Mouse (Mus musculus) Patski (cell line): Measurements from ENCODE around the gene Foxr1. TPM values are rescaled to one million over a fixed set of nuclear protein-coding genes. Genes with fewer than 3 reads are reported as not detected.
"Not testable (repeated sequence)": the region's sequence is repeated elsewhere in the genome, so short reads cannot be mapped to it uniquely, and the experiment has no call there.

ENCODE experiments used
- ATAC-seq: fragments of 100-300 bp; one replicate; pipeline ENCODE4 v1.8.0; 2021
- CTCF ChIA-PET: fragments of 350-600 bp; sonication (Branson Sonifier 250); formaldehyde crosslinking; loops from one replicate; lab custom pipeline; 2022; ENCODE audit warnings: inconsistent platforms; lab: Charles Lee
- POLR2A ChIA-PET: fragments of 350-600 bp; sonication (Branson Sonifier 250); formaldehyde crosslinking; loops from one replicate; lab custom pipeline; 2022; ENCODE audit warnings: antibody characterized with exemption, inconsistent platforms; lab: Charles Lee
- DNase-seq: peaks from one replicate; pipeline ENCODE4 v3.0.0-alpha.2; 2011; ENCODE audit warnings: low read depth, low spot score
- H3K27me3 ChIP-seq: fragments of 371-371 bp; one replicate; pipeline ENCODE4 v1.5.1; 2021
- CTCF ChIP-seq: fragments of 100-300 bp; IDR thresholded peaks from one replicate; pipeline ENCODE4 v1.5.1; 2021
- in situ Hi-C: fragments of 300-500 bp; cut with MboI; formaldehyde crosslinking; loops from 3 replicates; pipeline ENCODE4 v1.11.1; 2018; ENCODE audit warnings: low pct_unique_long_range_greater_than_20kb, mixed read lengths
- polyA plus RNA-seq: library from polyadenylated mRNA; unstranded; gene quantifications from one replicate; pipeline ENCODE4 v1.2.3, GENCODE M21; 2021

Foxr1 gene
- polyA plus RNA-seq, 1 experiment from 2014 or later: not detected

DNA sequence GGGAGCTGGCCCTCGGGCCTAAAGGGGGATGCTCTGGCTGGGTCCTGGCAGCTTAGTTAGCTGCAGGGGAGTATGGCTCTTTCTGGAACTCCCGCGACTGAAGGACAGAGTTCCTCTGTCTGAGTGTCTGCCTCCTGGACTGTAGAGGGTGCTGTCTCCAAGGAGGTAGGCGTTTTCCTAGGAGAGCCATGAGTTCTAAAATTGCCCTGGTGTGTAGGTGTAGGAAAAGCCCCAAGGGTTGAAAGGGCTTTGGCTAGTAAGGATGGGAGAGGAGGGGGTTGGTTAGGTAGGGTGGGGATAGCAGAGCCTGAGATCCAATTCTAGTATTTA, 13.9 kb upstream of the Foxr1 start, which contains the start of gene Upk2:
Gene Upk2 (minus strand): TSS at position 86 of the 330 bp plus-strand sequence.
- ATAC-seq (no peak), DNase-seq (no peak)
- ChIA-PET CTCF (interaction anchor here (0.7 to 4.8 kb wide), 9 partner anchors 13 to 231 kb away, joined by 3 to 53 read pairs (median 3); no protein-coding TSS in a partner anchor), POLR2A (interaction anchor here (0.5 to 1.5 kb wide), 2 partner anchors 8 to 197 kb away, joined by 5 to 6 read pairs; no protein-coding TSS in a partner anchor)
- in situ Hi-C loops: loop anchor here (5.0 kb wide), 1 partner anchor 197 kb away; no protein-coding TSS in a partner anchor
- peak; percentile 23 for TF ChIP-seq CTCF
- H3K27me3 ChIP-seq: no peaks in the 10 kb centered on the region

DNA sequence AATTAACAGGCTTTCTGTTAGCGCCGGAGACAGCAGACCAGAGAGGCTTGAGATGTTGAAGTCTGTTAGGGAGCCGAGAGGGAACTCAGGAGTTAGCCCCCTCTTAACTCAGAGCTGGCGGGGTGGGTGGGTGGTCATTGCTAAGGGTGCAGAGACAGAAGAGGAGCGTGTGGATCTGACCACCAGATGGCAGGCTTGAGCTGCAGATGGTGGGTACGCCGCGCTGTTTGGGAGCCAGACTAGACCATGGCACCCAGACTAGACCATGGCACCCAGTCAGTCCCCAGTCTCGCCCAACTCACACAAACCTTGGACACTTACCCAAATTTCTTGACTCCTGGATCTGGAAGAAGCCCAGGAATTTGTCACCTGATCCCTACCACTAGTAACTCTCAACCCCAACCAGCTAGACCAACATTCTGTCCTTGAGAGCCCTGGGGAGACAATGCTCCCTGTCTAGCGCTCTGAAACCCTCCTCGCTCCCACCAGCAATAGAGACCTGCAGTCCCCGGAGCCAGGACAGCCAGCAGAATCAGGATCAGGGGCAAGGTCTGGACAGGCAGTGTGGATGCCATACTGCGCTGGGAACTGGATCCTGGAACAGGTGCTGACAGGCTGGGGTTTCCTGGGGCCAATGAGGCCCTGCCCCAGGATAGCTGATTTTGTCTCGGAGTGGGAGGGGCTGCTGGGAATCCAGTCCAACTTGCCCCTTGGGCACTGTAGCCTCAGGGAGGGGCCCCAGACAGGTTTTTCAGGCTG, 13.4 kb upstream of the Foxr1 start:
- ATAC-seq (peak; percentile 35), DNase-seq (no peak)
- ChIA-PET CTCF (interaction anchor here (0.7 to 4.8 kb wide), 13 partner anchors 8 to 212 kb away, joined by 3 to 53 read pairs (median 4); partner anchors contain the start of gene Foxr1), POLR2A (interaction anchor here (0.5 to 1.5 kb wide), 2 partner anchors 7 to 198 kb away, joined by 5 to 6 read pairs; no protein-coding TSS in a partner anchor)
- no peaks in the 10 kb centered on the region for H3K27me3 ChIP-seq
- TF ChIP-seq CTCF: peak; percentile 91
- in situ Hi-C loops: loop anchor here (5.0 kb wide), 1 partner anchor 198 kb away; no protein-coding TSS in a partner anchor

DNA sequence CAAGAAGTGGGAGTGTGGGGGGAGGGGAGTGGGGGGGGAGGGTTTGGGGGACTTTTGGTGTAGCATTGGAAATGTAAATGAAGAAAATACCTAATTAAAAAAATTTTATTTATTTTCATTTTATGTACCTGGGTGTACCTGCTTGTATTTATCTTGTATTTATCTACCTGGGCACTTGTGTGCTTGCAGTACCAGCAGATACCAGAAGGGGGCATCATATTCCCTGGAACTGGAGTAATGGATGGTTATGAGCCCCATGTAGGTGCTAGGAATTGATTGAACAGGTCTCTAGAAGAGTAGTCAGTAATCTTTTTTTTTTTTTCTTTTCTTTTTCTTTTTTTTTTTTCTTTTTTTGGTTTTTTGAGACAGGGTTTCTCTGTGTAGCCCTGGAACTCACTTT, 9.5 kb upstream of the Foxr1 start:
- TF ChIP-seq CTCF: peak; percentile 52
- H3K27me3 ChIP-seq: no peaks in the 10 kb centered on the region
- POLR2A ChIA-PET: no interaction called here
- in situ Hi-C loops: loop anchor here (5.0 kb wide), 1 partner anchor 202 kb away; no protein-coding TSS in a partner anchor
- no peak for ATAC-seq
- CTCF ChIA-PET: interaction anchor here (4.8 kb wide), 1 partner anchor 202 kb away, joined by 53 read pairs; no protein-coding TSS in a partner anchor
- no peak for DNase-seq

DNA sequence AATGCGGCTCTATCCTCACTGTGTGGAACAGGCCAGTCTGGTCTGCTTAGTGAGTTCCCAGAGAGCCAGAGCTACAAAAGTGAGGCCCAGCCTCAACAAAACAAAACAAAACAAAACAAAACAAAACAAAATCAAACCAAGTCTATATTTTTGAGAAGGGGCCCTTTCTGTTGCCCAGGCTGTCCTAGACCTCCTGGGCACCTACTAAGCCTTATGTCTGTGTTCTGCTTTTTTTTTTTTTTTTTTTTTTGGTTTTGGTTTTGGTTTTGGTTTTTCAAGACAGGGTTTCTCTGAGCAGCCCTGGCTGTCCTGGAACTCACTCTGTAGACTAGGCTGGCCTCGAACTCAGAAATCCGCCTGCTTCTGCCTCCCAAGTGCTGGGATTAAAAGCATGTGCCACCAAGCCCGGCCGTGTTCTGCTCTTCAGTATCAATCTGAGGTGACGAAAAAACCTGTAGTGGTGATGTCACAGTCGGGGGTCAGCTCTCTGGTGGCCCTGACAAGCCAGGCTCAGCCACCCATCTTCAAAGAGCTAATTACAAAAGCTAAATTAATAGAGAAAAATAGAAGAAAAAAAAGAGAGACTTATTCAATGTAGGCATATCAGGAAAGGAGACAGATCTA, 3.6 kb upstream of the Foxr1 start:
- POLR2A ChIA-PET: interaction anchor here (0.5 kb wide), 1 partner anchor 12 kb away, joined by 4 read pairs; no protein-coding TSS in a partner anchor
- ATAC-seq, in situ Hi-C loops, H3K27me3 ChIP-seq, DNase-seq: not testable (repeated sequence)
- CTCF ChIA-PET: interaction anchor here (0.9 kb wide), 1 partner anchor 208 kb away, joined by 3 read pairs; no protein-coding TSS in a partner anchor

DNA sequence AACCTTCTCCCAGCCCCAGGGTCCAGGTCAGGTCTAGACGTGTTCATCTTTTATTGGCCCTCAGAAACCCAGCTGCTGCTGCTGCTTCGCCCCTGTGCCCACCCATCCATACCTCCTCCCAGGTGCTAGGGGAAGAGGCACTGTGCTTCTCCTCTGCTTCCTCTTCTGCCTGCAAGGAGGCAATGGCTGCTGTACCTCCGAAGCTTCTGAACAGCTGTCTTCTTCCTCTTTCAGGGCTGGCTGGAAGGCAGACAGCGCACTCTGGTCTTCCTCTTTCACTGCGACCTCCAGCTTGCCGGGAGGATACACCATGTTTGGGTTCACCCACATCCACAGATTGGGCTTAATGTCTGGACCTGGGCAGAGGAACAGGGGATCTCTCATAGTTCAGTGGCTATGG, 5.2 kb downstream of the Foxr1 start:
- H3K27me3 ChIP-seq: peaks cover 11% of the 10 kb centered on the region
- ChIA-PET POLR2A (no interaction called here), CTCF (no interaction called here)
- TF ChIP-seq CTCF: no peak
- no peak for DNase-seq
- in situ Hi-C loops: no loop called here
- no peak for ATAC-seq

DNA sequence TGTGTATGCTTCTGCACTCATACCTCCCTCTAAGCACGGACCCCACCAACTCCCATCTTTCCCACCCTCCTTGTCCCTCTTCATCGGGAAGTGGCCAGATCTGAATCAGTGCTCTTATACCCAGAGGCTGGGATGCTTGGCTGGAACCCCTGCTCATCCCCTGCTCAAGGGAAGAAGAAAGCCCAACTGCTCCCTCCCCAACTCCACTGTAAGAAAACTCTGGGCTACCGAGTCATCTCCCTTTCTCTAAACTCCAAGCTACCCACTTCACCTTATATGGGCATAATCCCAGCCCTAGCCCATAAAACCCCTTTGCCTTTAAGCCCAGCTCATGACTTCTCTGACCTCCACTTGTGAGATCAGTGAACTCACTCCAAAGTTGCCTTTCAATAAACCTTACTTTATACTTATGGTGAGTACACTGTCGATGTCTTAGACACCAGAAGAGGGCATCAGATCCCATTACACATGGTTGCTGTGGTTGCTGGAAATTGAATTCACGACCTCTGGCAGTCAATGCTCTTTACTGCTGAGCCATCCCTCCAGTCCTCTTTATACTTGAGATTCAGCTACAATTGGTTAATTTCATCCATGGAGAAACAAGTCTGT, 8.3 kb downstream of the Foxr1 start:
- in situ Hi-C loops: no loop called here
- POLR2A ChIA-PET: no interaction called here
- CTCF ChIA-PET: interaction anchor here (0.9 to 1.9 kb wide), 2 partner anchors 21 to 108 kb away, joined by 3 to 4 read pairs; no protein-coding TSS in a partner anchor
- no peak for DNase-seq
- TF ChIP-seq CTCF: no peak
- ATAC-seq: no peak
- peaks cover 11% of the 10 kb centered on the region for H3K27me3 ChIP-seq

DNA sequence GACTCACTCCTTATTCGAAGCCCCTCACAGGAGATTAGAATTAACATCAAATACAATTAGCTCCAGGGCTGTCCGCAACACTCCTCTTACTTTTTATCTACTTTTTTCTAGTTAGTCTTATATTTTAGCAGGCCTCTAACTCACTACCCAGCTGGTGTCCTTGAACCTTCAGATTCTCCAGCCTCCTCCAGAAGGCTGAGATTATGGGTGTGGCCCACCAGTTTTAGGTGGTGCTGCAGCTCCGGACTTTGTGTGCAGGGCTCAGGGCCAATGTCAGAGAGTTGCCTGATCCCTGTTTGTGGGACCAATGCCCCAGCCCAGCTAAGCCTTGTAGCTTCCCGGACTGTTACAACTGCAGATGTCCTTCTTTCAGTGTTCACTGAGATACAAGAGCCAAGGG, 17.4 kb downstream of the Foxr1 start:
- in situ Hi-C loops: no loop called here
- DNase-seq: no peak
- ChIA-PET CTCF (interaction anchor here (0.8 to 1.4 kb wide), 2 partner anchors 9 to 31 kb away, joined by 3 read pairs; partner anchors contain the start of gene Upk2), POLR2A (no interaction called here)
- TF ChIP-seq CTCF: no peak
- H3K27me3 ChIP-seq: no peaks in the 10 kb centered on the region
- ATAC-seq: no peak

DNA sequence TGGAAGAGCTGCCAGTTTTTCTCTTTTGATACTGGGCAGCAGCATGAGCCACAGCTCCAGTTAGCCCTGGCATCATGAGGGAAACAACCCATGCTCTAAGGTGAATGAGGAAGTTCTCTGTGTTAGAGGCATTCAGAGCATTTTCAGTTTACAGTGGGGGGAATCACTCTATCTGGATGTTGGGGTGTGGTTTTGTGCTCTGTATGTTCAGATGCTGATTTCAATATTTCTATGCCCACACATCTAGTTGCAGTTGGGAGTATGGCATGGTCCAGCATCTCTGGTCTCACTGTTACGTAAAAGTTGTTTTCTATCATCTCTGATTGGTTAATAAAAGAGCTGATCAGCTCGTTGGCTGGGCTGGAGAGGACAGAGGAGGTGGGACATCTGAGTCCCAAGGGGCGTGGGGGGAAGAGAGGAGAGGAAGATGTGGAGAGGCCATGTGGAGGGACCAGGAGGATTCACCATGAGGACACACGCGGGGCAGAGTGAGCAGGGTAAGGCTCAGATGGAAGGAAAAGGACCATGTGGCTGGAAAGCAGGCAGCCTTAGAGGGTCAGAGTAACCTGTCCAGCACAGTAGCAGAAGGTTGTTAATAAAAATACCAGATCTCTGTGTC, 20.5 kb downstream of the Foxr1 start:
- H3K27me3 ChIP-seq: no peaks in the 10 kb centered on the region
- ATAC-seq: no peak
- no peak for DNase-seq
- TF ChIP-seq CTCF: no peak
- in situ Hi-C loops: no loop called here
- ChIA-PET CTCF (interaction anchor here (2.0 kb wide), 1 partner anchor 10 kb away, joined by 5 read pairs; no protein-coding TSS in a partner anchor), POLR2A (no interaction called here)

DNA sequence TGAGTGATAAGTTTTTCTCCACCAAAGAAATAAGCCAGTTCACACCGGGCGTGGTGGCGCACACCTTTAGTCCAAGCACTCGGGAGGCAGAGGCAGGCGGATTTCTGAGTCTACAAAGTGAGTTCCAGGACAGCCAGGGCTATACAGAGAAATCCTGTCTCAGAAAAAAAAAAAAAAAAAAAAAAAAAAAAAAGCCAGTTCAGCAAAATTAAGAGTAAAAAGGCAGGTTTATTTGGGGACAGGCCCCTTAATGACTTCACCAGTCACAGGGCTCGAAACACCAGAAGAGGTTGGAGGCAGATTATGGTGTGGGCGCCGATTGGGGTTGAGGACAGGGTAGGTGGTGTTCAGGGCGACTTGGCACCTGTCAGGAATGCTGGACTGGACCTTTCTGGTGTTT, 21.2 kb downstream of the Foxr1 start:
- ATAC-seq, DNase-seq, POLR2A ChIA-PET: not testable (repeated sequence)

More for the DNA sequence above, 21.2 kb downstream of the Foxr1 start:
- in situ Hi-C loops, H3K27me3 ChIP-seq: not testable (repeated sequence)
- CTCF ChIA-PET: interaction anchor here (2.1 kb wide), 1 partner anchor 267 kb away, joined by 6 read pairs; no protein-coding TSS in a partner anchor
